In the genomic region with DNA sequence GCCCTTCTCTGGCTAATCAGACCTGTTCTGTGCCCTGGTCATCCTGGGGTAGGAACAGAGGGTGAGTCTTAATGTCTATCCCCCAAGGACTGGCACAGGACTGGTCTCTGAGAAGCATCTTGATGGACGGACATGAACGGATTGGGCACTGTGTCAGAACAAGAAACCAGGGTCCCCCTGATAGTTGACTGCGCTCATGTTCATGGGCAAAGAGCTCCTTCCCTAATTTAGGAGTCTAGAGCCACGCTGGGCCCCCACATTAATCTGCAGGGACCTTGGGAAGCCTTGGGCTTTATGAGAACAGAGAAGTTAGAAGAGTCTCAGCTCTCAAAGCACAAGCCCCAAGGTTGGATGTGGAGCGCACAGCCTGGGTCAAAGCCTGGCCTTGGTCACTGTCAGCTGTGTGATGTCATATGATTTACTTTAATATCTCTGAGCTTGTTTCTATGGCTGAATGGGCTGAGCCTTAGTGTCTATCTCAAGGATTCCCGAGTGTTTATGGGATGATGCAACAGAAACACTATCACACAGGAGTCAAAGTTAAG, we compare ENCODE assay signal across 20 mouse cellular contexts. TPM values are rescaled to one million over a fixed set of nuclear protein-coding genes. Genes with fewer than 3 reads are reported as not detected.
DNase-seq lines count a peak whose midpoint lies in the region; ATAC-seq lines count a peak whose summit lies in the region.
"Had no signal": no experiment of that assay in that cellular context is flagged by ENCODE, and none has a peak within 500 bp of the region (broad histone marks: within the 10 kb centered on the region; RNA-seq: fewer than 3 reads in every experiment).

No protein-coding gene starts in this region.

- H3K4me1 ChIP-seq in midbrain, embryonic 11.5 days (ENCODE audit: control insufficient read depth, insufficient read depth, low read length): no peaks in the 10 kb centered on the region
- H3K4me1 ChIP-seq in midbrain, embryonic 13.5 days (replicated peaks): no peaks in the 10 kb centered on the region
- peaks cover 6% of the 10 kb centered on the region; the same call in 1 of the 2 replicates for H3K4me1 ChIP-seq in brown adipose tissue, adult 24 weeks (ENCODE audit: control insufficient read depth, insufficient read depth, insufficient read length, low read length)
- H3K4me1 ChIP-seq: embryonic facial prominence, embryonic 15.5 days; hindbrain, embryonic 15.5 days had no signal

- DNase-seq in midbrain, embryonic 11.5 days (ENCODE audit: low spot score, missing footprints): peak; percentile 69
- peak; percentile 81 for DNase-seq in adrenal gland, postnatal 14 days
- DNase-seq in frontal cortex, postnatal 10 days (ENCODE audit: low spot score in 2 of 2): no peak
- DNase-seq in layer of hippocampus, adult 9-10 months (ENCODE audit: low spot score): no peak
- DNase-seq in urinary bladder, postnatal 36 days (ENCODE audit: low spot score in 2 of 2): no peak
- DNase-seq: cerebellum, adult 11 months; cerebellum, adult 8-10 months; cerebellum, postnatal 14 days; embryo, embryonic 11 days; gastrocnemius, postnatal 14 days; heart, adult 2 months; heart, postnatal 36 days had no signal

- H3K27ac ChIP-seq in midbrain, embryonic 11.5 days (ENCODE audit: low read depth, low read length): no peak overlapping the region
- H3K27ac ChIP-seq in midbrain, embryonic 13.5 days: no peak overlapping the region
- H3K27ac ChIP-seq in brown adipose tissue, adult 24 weeks (replicated peaks; ENCODE audit: low read depth, low read length): peak overlapping the region; percentile 20; the same call in 1 of the 2 replicates
- H3K27ac ChIP-seq: embryonic facial prominence, embryonic 15.5 days; heart, adult 2 months; hindbrain, embryonic 15.5 days had no signal

- ATAC-seq in midbrain, embryonic 11.5 days (ENCODE audit: low FRiP score): no peak
- ATAC-seq in midbrain, embryonic 13.5 days: no peak
- ATAC-seq: forebrain, embryonic 16.5 days; intestine, embryonic 16.5 days had no signal

- H3K36me3 ChIP-seq in midbrain, embryonic 11.5 days (ENCODE audit: control insufficient read depth, insufficient read depth, low read length): no peaks in the 10 kb centered on the region
- no peaks in the 10 kb centered on the region for H3K36me3 ChIP-seq in midbrain, embryonic 13.5 days
- H3K36me3 ChIP-seq: embryonic facial prominence, embryonic 15.5 days; heart, embryonic 12.5 days; hindbrain, embryonic 15.5 days had no signal

- no peaks in the 10 kb centered on the region for H3K27me3 ChIP-seq in midbrain, embryonic 11.5 days (ENCODE audit: control insufficient read depth, insufficient read depth, low read length)
- no peaks in the 10 kb centered on the region for H3K27me3 ChIP-seq in midbrain, embryonic 13.5 days
- H3K27me3 ChIP-seq: embryonic facial prominence, embryonic 15.5 days; heart, embryonic 12.5 days; hindbrain, embryonic 15.5 days had no signal

- 85% methylated on average over 6 of the region's 6 CpGs for WGBS in midbrain, embryonic 11.5 days
- WGBS in midbrain, embryonic 13.5 days: 84% methylated on average over 6 of the region's 6 CpGs

- H3K4me3 ChIP-seq in midbrain, embryonic 11.5 days (ENCODE audit: low read depth, low read length): no peak overlapping the region
- H3K4me3 ChIP-seq in midbrain, embryonic 13.5 days (replicated peaks): no peak overlapping the region
- H3K4me3 ChIP-seq in brown adipose tissue, adult 24 weeks (ENCODE audit: insufficient read depth, low read depth, low read length): no peak overlapping the region
- H3K4me3 ChIP-seq: embryonic facial prominence, embryonic 15.5 days; erythroblast, embryonic 14.5 days; heart, adult 2 months; heart, embryonic 12.5 days; hindbrain, embryonic 15.5 days had no signal

- no peak overlapping the region for H3K4me2 ChIP-seq in midbrain, embryonic 11.5 days
- no peak overlapping the region for H3K4me2 ChIP-seq in midbrain, embryonic 13.5 days (replicated peaks)
- H3K4me2 ChIP-seq: embryonic facial prominence, embryonic 15.5 days; heart, embryonic 12.5 days; hindbrain, embryonic 15.5 days had no signal

- no peak overlapping the region for H3K9ac ChIP-seq in midbrain, embryonic 11.5 days (ENCODE audit: low read length)
- H3K9ac ChIP-seq in midbrain, embryonic 13.5 days (replicated peaks): no peak overlapping the region
- H3K9ac ChIP-seq: embryonic facial prominence, embryonic 15.5 days; heart, embryonic 12.5 days; hindbrain, embryonic 15.5 days had no signal

- 0 out of 2 replicates have a peak, but pooled peaks cover 3% of the 10 kb centered on the region for H3K9me3 ChIP-seq in midbrain, embryonic 11.5 days (ENCODE audit: control insufficient read depth, low read length)
- H3K9me3 ChIP-seq in midbrain, embryonic 13.5 days: no peaks in the 10 kb centered on the region
- H3K9me3 ChIP-seq: hindbrain, embryonic 15.5 days had no signal

RNA-seq across cellular contexts. Expression of a gene that starts 20.6 kb away (rescaled TPM):
- 1.5 and 2.0 TPM in 2 replicates for polyA plus RNA-seq in midbrain, embryonic 11.5 days (2014; fragmentation: Nextera tagmentation; extraction: Ambion mirVana)
- 2.1 and 2.3 TPM in 2 replicates for polyA plus RNA-seq in midbrain, embryonic 13.5 days (2015; fragmentation: Nextera tagmentation; extraction: Ambion mirVana)
- total RNA-seq in adrenal gland, postnatal 14 days (2021): 43.0 and 49.3 TPM in 2 replicates
- 9.8 and 13.0 TPM in 2 replicates for polyA plus RNA-seq in brown adipose tissue, adult 24 weeks (2012; ENCODE audit: insufficient read depth, insufficient read length, missing spikeins)

RNA-seq across cellular contexts. Expression of a gene that starts 55.7 kb away (rescaled TPM):
- 6.2 and 7.4 TPM in 2 replicates for polyA plus RNA-seq in midbrain, embryonic 11.5 days (2014; fragmentation: Nextera tagmentation; extraction: Ambion mirVana)
- 20.6 and 26.2 TPM in 2 replicates for polyA plus RNA-seq in midbrain, embryonic 13.5 days (2015; fragmentation: Nextera tagmentation; extraction: Ambion mirVana)
- total RNA-seq in adrenal gland, postnatal 14 days (2021): 28.5 and 29.8 TPM in 2 replicates
- 47.9 and 62.7 TPM in 2 replicates for polyA plus RNA-seq in brown adipose tissue, adult 24 weeks (2012; ENCODE audit: insufficient read depth, insufficient read length, missing spikeins)

RNA-seq across cellular contexts. Expression of a gene that starts 56.3 kb away (rescaled TPM):
- 1,032 and 1,053 TPM in 2 replicates for polyA plus RNA-seq in midbrain, embryonic 11.5 days (2014; fragmentation: Nextera tagmentation; extraction: Ambion mirVana)
- polyA plus RNA-seq in midbrain, embryonic 13.5 days (2015; fragmentation: Nextera tagmentation; extraction: Ambion mirVana): 608 and 612 TPM in 2 replicates
- 594 and 691 TPM in 2 replicates for total RNA-seq in adrenal gland, postnatal 14 days (2021)
- polyA plus RNA-seq in brown adipose tissue, adult 24 weeks (2012; ENCODE audit: insufficient read depth, insufficient read length, missing spikeins): 424 and 522 TPM in 2 replicates

Comparison
In these comparisons a context has a peak if more than half of its experiments do, and no peak if none do; other contexts are left out.
1. DNase-seq: peak in midbrain, embryonic 11.5 days (single experiment) and adrenal gland, postnatal 14 days (single experiment); none in frontal cortex, postnatal 10 days (0 of 2), layer of hippocampus, adult 9-10 months (single experiment) and urinary bladder, postnatal 36 days (0 of 2).